21 mouse cellular contexts compared by ENCODE assay signal in the genomic region with DNA sequence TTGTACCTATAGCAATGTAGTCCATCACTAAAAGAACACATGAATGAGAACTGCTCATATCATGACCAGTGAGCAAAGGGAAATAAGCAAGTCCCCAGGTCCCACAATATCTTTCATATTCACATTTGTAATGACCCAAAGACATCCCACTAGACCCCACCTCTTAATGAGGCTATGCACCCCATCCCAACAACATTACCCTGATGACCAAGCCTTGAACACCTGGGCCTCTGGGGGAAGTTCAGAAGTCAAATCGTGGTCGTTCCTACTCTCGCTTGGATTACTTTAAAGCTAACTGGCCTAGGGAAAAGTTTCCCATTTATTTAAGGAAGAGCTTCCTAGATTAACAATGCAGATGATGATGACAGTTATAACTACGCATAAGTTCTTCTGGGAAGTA.
A peak's percentile ranks its signal among the peaks of the same experiment; 100 is the strongest.
DNase-seq lines count a peak whose midpoint lies in the region; ATAC-seq and TF ChIP-seq lines count a peak whose summit lies in the region.
"Had no signal": no experiment of that assay in that cellular context is flagged by ENCODE, and none has a peak within 500 bp of the region (broad histone marks: within the 10 kb centered on the region; RNA-seq: fewer than 3 reads in every experiment).

No protein-coding gene starts in this region.

- WGBS in forebrain, embryonic 13.5 days, result 77% methylated on average over 4 of the region's 4 CpGs
- 91% methylated on average over 4 of the region's 4 CpGs for WGBS in forebrain, embryonic 10.5 days
- WGBS in forebrain, embryonic 15.5 days, result 67% methylated on average over 4 of the region's 4 CpGs
- 46% methylated on average over 4 of the region's 4 CpGs for WGBS in hindbrain, embryonic 16.5 days
- WGBS in midbrain, postnatal 0 days, result 43% methylated on average over 4 of the region's 4 CpGs
- 89% methylated on average over 4 of the region's 4 CpGs for WGBS in limb, embryonic 10.5 days

- no peaks in the 10 kb centered on the region for H3K27me3 ChIP-seq in forebrain, embryonic 13.5 days
- H3K27me3 ChIP-seq in forebrain, embryonic 10.5 days (ENCODE audit: poor library complexity, severe bottlenecking), result no peaks in the 10 kb centered on the region
- H3K27me3 ChIP-seq in forebrain, embryonic 15.5 days, result no peaks in the 10 kb centered on the region
- no peaks in the 10 kb centered on the region for H3K27me3 ChIP-seq in hindbrain, embryonic 16.5 days (replicated peaks; ENCODE audit: control insufficient read depth, insufficient read depth, low read length)
- no peaks in the 10 kb centered on the region for H3K27me3 ChIP-seq in midbrain, postnatal 0 days (ENCODE audit: insufficient read depth, low read length)
- no peaks in the 10 kb centered on the region for H3K27me3 ChIP-seq in limb, embryonic 10.5 days (ENCODE audit: low read depth, poor library complexity, severe bottlenecking)
- H3K27me3 ChIP-seq: embryonic facial prominence, embryonic 13.5 days; megakaryocyte, embryonic 14.5 days had no signal

- ATAC-seq in forebrain, embryonic 13.5 days, result peak; percentile 25
- peak; percentile 23; the same call in 1 of the 2 replicates for ATAC-seq in forebrain, embryonic 15.5 days (replicated peaks)
- peak; percentile 32 for ATAC-seq in hindbrain, embryonic 16.5 days
- ATAC-seq in midbrain, postnatal 0 days (ENCODE audit: low FRiP score), result no peak
- ATAC-seq: CD4-positive, CD25-positive, alpha-beta regulatory T cell, adult 4 months; Patski had no signal

- no peak for TF ChIP-seq CTCF in midbrain, postnatal 0 days (IDR thresholded peaks at IDR 0.05)

- intact Hi-C loops in heart, postnatal 10 days (cut with DNase I), result no loop called here

- H3K36me3 ChIP-seq in forebrain, embryonic 13.5 days (ENCODE audit: poor library complexity, severe bottlenecking), result no peaks in the 10 kb centered on the region
- no peaks in the 10 kb centered on the region for H3K36me3 ChIP-seq in forebrain, embryonic 10.5 days (replicated peaks)
- no peaks in the 10 kb centered on the region for H3K36me3 ChIP-seq in forebrain, embryonic 15.5 days
- H3K36me3 ChIP-seq in hindbrain, embryonic 16.5 days (ENCODE audit: control insufficient read depth, insufficient read depth, low read length), result no peaks in the 10 kb centered on the region
- H3K36me3 ChIP-seq in midbrain, postnatal 0 days (ENCODE audit: insufficient read depth, low read length), result no peaks in the 10 kb centered on the region
- H3K36me3 ChIP-seq in limb, embryonic 10.5 days, result no peaks in the 10 kb centered on the region
- H3K36me3 ChIP-seq: embryonic facial prominence, embryonic 13.5 days had no signal

- no peak overlapping the region for H3K9ac ChIP-seq in forebrain, embryonic 13.5 days
- H3K9ac ChIP-seq in forebrain, embryonic 15.5 days (replicated peaks), result no peak overlapping the region
- no peak overlapping the region for H3K9ac ChIP-seq in hindbrain, embryonic 16.5 days (ENCODE audit: low read depth, low read length)
- H3K9ac ChIP-seq in midbrain, postnatal 0 days (replicated peaks; ENCODE audit: low read length, poor library complexity, severe bottlenecking), result no peak overlapping the region
- H3K9ac ChIP-seq: embryonic facial prominence, embryonic 13.5 days had no signal

- H3K27ac ChIP-seq in forebrain, embryonic 13.5 days, result peak overlapping the region; percentile 52
- H3K27ac ChIP-seq in forebrain, embryonic 10.5 days, result no peak overlapping the region
- peak overlapping the region; percentile 75 for H3K27ac ChIP-seq in forebrain, embryonic 15.5 days (replicated peaks)
- peak overlapping the region; percentile 30 for H3K27ac ChIP-seq in hindbrain, embryonic 16.5 days (ENCODE audit: low read depth, low read length)
- H3K27ac ChIP-seq in midbrain, postnatal 0 days (ENCODE audit: low read depth, low read length), result peak overlapping the region; percentile 19
- no peak overlapping the region for H3K27ac ChIP-seq in limb, embryonic 10.5 days
- H3K27ac ChIP-seq: embryonic facial prominence, embryonic 13.5 days had no signal

- no peaks in the 10 kb centered on the region for H3K9me3 ChIP-seq in forebrain, embryonic 13.5 days (replicated peaks)
- H3K9me3 ChIP-seq in forebrain, embryonic 10.5 days, result no peaks in the 10 kb centered on the region
- no peaks in the 10 kb centered on the region for H3K9me3 ChIP-seq in forebrain, embryonic 15.5 days
- no peaks in the 10 kb centered on the region for H3K9me3 ChIP-seq in hindbrain, embryonic 16.5 days (ENCODE audit: control insufficient read depth, low read length)
- H3K9me3 ChIP-seq in midbrain, postnatal 0 days (ENCODE audit: low read length), result no peaks in the 10 kb centered on the region
- H3K9me3 ChIP-seq in limb, embryonic 10.5 days (replicated peaks), result no peaks in the 10 kb centered on the region
- H3K9me3 ChIP-seq: embryonic facial prominence, embryonic 13.5 days; megakaryocyte, embryonic 14.5 days had no signal

- H3K4me3 ChIP-seq in forebrain, embryonic 13.5 days, result no peak overlapping the region
- no peak overlapping the region for H3K4me3 ChIP-seq in forebrain, embryonic 10.5 days
- H3K4me3 ChIP-seq in forebrain, embryonic 15.5 days, result no peak overlapping the region
- H3K4me3 ChIP-seq in hindbrain, embryonic 16.5 days (ENCODE audit: low read length), result no peak overlapping the region
- H3K4me3 ChIP-seq in midbrain, postnatal 0 days (ENCODE audit: low read depth, low read length), result no peak overlapping the region
- H3K4me3 ChIP-seq in limb, embryonic 10.5 days, result no peak overlapping the region
- H3K4me3 ChIP-seq: embryonic facial prominence, embryonic 13.5 days; megakaryocyte, embryonic 14.5 days; myocyte had no signal

- DNase-seq in forebrain, embryonic 10.5 days (ENCODE audit: extremely low spot score, low spot score), result no peak
- DNase-seq in midbrain, postnatal 0 days (ENCODE audit: low spot score), result no peak
- no peak for DNase-seq in heart, postnatal 10 days
- no peak for DNase-seq in limb, embryonic 10.5 days (ENCODE audit: low spot score)
- no peak for DNase-seq in urinary bladder, postnatal 10 days (ENCODE audit: low spot score)
- DNase-seq: adrenal gland, postnatal 14 days; gastrocnemius, postnatal 25 days; kidney, postnatal 14 days; lung, adult 18-20 months; lung, postnatal 14 days; spleen, adult 18-20 months; thymus, postnatal 36 days had no signal

- H3K4me2 ChIP-seq in forebrain, embryonic 13.5 days, result no peak overlapping the region
- H3K4me2 ChIP-seq in forebrain, embryonic 15.5 days (replicated peaks), result no peak overlapping the region
- no peak overlapping the region for H3K4me2 ChIP-seq in hindbrain, embryonic 16.5 days (ENCODE audit: low read length)
- H3K4me2 ChIP-seq in midbrain, postnatal 0 days (ENCODE audit: low read depth, low read length, poor library complexity, severe bottlenecking), result no peak overlapping the region
- H3K4me2 ChIP-seq: embryonic facial prominence, embryonic 13.5 days; liver, embryonic 11.5 days had no signal

- peaks cover 11% of the 10 kb centered on the region for H3K4me1 ChIP-seq in forebrain, embryonic 13.5 days
- no peaks in the 10 kb centered on the region for H3K4me1 ChIP-seq in forebrain, embryonic 10.5 days
- peaks cover 18% of the 10 kb centered on the region for H3K4me1 ChIP-seq in forebrain, embryonic 15.5 days
- peaks cover 8% of the 10 kb centered on the region for H3K4me1 ChIP-seq in hindbrain, embryonic 16.5 days (ENCODE audit: control insufficient read depth, insufficient read depth, low read depth, low read length)
- no peaks in the 10 kb centered on the region; the same call in 1 of the 2 replicates for H3K4me1 ChIP-seq in midbrain, postnatal 0 days (ENCODE audit: insufficient read depth, low read length)
- no peaks in the 10 kb centered on the region for H3K4me1 ChIP-seq in limb, embryonic 10.5 days
- H3K4me1 ChIP-seq: embryonic facial prominence, embryonic 13.5 days; megakaryocyte, embryonic 14.5 days had no signal

Comparison
In these comparisons a context has a peak if more than half of its experiments do, and no peak if none do; other contexts are left out.
1. H3K27ac ChIP-seq: peak in forebrain, embryonic 13.5 days (single experiment), forebrain, embryonic 15.5 days (single experiment), hindbrain, embryonic 16.5 days (single experiment) and midbrain, postnatal 0 days (single experiment); none in forebrain, embryonic 10.5 days (single experiment) and limb, embryonic 10.5 days (single experiment).